Mouse (Mus musculus) MEL (cell line): ENCODE results near the gene Sult6b2. TPM values are rescaled to one million over a fixed set of nuclear protein-coding genes. Genes with fewer than 3 reads are reported as not detected.

ENCODE experiments used
- DNase-seq: peaks from one replicate; pipeline ENCODE4 v3.0.0; 2011; ENCODE audit warnings: low read depth, low spot score
- H3K27ac ChIP-seq: 2 replicates; pipeline ENCODE4 v1.5.1; 2012; ENCODE audit warnings: low read depth, mild to moderate bottlenecking, control low read depth, low read length, moderate library complexity; ENCODE audit not compliant: control insufficient read depth
- H3K27me3 ChIP-seq, 2 experiments: fragments of 150-350 bp in 1 of 2; sonication (generic) in 1 of 2; 2 replicates each; pipeline ENCODE4 v1.6.1; 2012; ENCODE audit warnings: low read length in 2 of 2, mild to moderate bottlenecking in 2 of 2, improper control_type of control experiment in 1 of 2, moderate library complexity in 1 of 2; ENCODE audit not compliant: insufficient read depth in 2 of 2, control insufficient read depth in 1 of 2
- H3K36me3 ChIP-seq, 2 experiments: 2 replicates each; pipeline ENCODE4 v1.6.1; 2012 to 2014; ENCODE audit warnings: low read length in 2 of 2, improper control_type of control experiment in 1 of 2, inconsistent platforms in 1 of 2, mild to moderate bottlenecking in 1 of 2; ENCODE audit not compliant: insufficient read depth in 2 of 2, control insufficient read depth in 1 of 2
- H3K4me1 ChIP-seq, 2 experiments: fragments of 150-350 bp in 1 of 2; sonication (generic) in 1 of 2; 2 replicates each; pipeline ENCODE4 v1.6.1; 2012; ENCODE audit warnings: low read length in 2 of 2, improper control_type of control experiment in 1 of 2, mild to moderate bottlenecking in 1 of 2; ENCODE audit not compliant: insufficient read depth in 2 of 2, control insufficient read depth in 1 of 2
- H3K4me3 ChIP-seq, 2 experiments: fragments of 150-350 bp in 1 of 2; sonication (generic) in 1 of 2; 2 replicates each; pipeline ENCODE4 v1.5.1; 2012; ENCODE audit warnings: low read depth in 2 of 2, low read length in 2 of 2, mild to moderate bottlenecking in 2 of 2, moderate library complexity in 2 of 2, control low read depth in 1 of 2, improper control_type of control experiment in 1 of 2; ENCODE audit not compliant: control insufficient read depth in 1 of 2, insufficient read depth in 1 of 2
- H3K79me2 ChIP-seq: 2 replicates; pipeline ENCODE4 v1.6.1; 2012; ENCODE audit warnings: mild to moderate bottlenecking, low read length, moderate library complexity; ENCODE audit not compliant: control insufficient read depth, poor library complexity, insufficient read depth
- H3K9ac ChIP-seq: 2 replicates; pipeline ENCODE4 v1.6.1; 2012; ENCODE audit warnings: low read depth, mild to moderate bottlenecking, control low read depth, low read length, moderate library complexity; ENCODE audit not compliant: control insufficient read depth, poor library complexity, severe bottlenecking
- H3K9me3 ChIP-seq: fragments of 150-350 bp; sonication (generic); replicated peaks from 2 replicates; pipeline ENCODE4 v1.6.1; 2012; ENCODE audit warnings: mild to moderate bottlenecking, low read length, improper control_type of control experiment, moderate library complexity; ENCODE audit not compliant: insufficient read depth
- CHD2 ChIP-seq: IDR thresholded peaks from 2 replicates; pipeline ENCODE4 v1.6.1; 2011; ENCODE audit warnings: low read length, improper control_type of control experiment
- CTCF ChIP-seq, 3 experiments: IDR thresholded peaks in 2 of 3; conservative IDR thresholded peaks in 1 of 3; 2 replicates each; pipeline ENCODE4 v1.5.1; 2011 to 2012; ENCODE audit warnings: low read length in 3 of 3, low read depth in 2 of 3, mild to moderate bottlenecking in 2 of 3, improper control_type of control experiment in 1 of 3, inconsistent platforms in 1 of 3, mixed read lengths in 1 of 3, moderate library complexity in 1 of 3; ENCODE audit not compliant: control insufficient read depth in 1 of 3, insufficient read depth in 1 of 3, poor library complexity in 1 of 3, severe bottlenecking in 1 of 3
- E2F4 ChIP-seq: IDR thresholded peaks from 2 replicates; pipeline ENCODE4 v1.6.1; 2011; ENCODE audit warnings: low read depth, low read length, improper control_type of control experiment, borderline replicate concordance
- EP300 ChIP-seq, 2 experiments: IDR thresholded peaks; 2 replicates each; pipeline ENCODE4 v1.6.1; 2011; ENCODE audit warnings: improper control_type of control experiment in 2 of 2, low read length in 2 of 2, low read depth in 1 of 2, mild to moderate bottlenecking in 1 of 2
- ETS1 ChIP-seq: IDR thresholded peaks from 2 replicates; pipeline ENCODE4 v1.6.1; 2012; ENCODE audit warnings: low read depth, mild to moderate bottlenecking, inconsistent platforms, low read length, improper control_type of control experiment, moderate library complexity
- GATA1 ChIP-seq: IDR thresholded peaks from 2 replicates; pipeline ENCODE4 v1.6.1; 2011; ENCODE audit warnings: low read depth, low read length, improper control_type of control experiment
- HCFC1 ChIP-seq: IDR thresholded peaks from 2 replicates; pipeline ENCODE4 v1.6.1; 2012; ENCODE audit warnings: low read depth, mild to moderate bottlenecking, inconsistent platforms, low read length, improper control_type of control experiment, moderate library complexity
- JUND ChIP-seq: IDR thresholded peaks from 2 replicates; pipeline ENCODE4 v1.6.1; 2011; ENCODE audit warnings: low read depth, mild to moderate bottlenecking, improper control_type of control experiment, low read length
- MAFK ChIP-seq: IDR thresholded peaks from 2 replicates; pipeline ENCODE4 v1.6.1; 2011; ENCODE audit warnings: low read depth, mild to moderate bottlenecking, low read length, improper control_type of control experiment, borderline replicate concordance
- MAX ChIP-seq: IDR thresholded peaks from 2 replicates; pipeline ENCODE4 v1.6.1; 2011; ENCODE audit warnings: low read length, improper control_type of control experiment
- MAZ ChIP-seq: IDR thresholded peaks from 2 replicates; pipeline ENCODE4 v1.6.1; 2012; ENCODE audit warnings: low read depth, mild to moderate bottlenecking, inconsistent platforms, low read length, improper control_type of control experiment
- MEF2A ChIP-seq: IDR thresholded peaks from 2 replicates; pipeline ENCODE4 v1.6.1; 2014; ENCODE audit warnings: low read depth, mild to moderate bottlenecking, inconsistent platforms, low read length, improper control_type of control experiment; ENCODE audit not compliant: poor library complexity, insufficient replicate concordance, severe bottlenecking; ENCODE audit errors: extremely low read depth
- MYB ChIP-seq: IDR thresholded peaks from 2 replicates; pipeline ENCODE4 v1.6.1; 2011; ENCODE audit warnings: mild to moderate bottlenecking, low read depth, low read length, improper control_type of control experiment
- MYC ChIP-seq: IDR thresholded peaks from 2 replicates; pipeline ENCODE4 v1.6.1; 2011; ENCODE audit warnings: low read depth, mild to moderate bottlenecking, low read length, improper control_type of control experiment, moderate library complexity
- NELFE ChIP-seq: IDR thresholded peaks from 2 replicates; pipeline ENCODE4 v1.6.1; 2011; ENCODE audit warnings: low read depth, low read length, improper control_type of control experiment
- POLR2A ChIP-seq, 2 experiments: IDR thresholded peaks; 2 replicates each; pipeline ENCODE4 v1.6.1; 2011 to 2012; ENCODE audit warnings: low read length in 2 of 2, mild to moderate bottlenecking in 2 of 2, control low read depth in 1 of 2, improper control_type of control experiment in 1 of 2, low read depth in 1 of 2, moderate library complexity in 1 of 2; ENCODE audit not compliant: control insufficient read depth in 1 of 2, insufficient read depth in 1 of 2, poor library complexity in 1 of 2
- POLR2AphosphoS2 ChIP-seq: IDR thresholded peaks from 2 replicates; pipeline ENCODE4 v1.6.1; 2011; ENCODE audit warnings: low read length, improper control_type of control experiment
- POLR2AphosphoS5 ChIP-seq: IDR thresholded peaks from 2 replicates; pipeline ENCODE4 v1.6.1; 2012; ENCODE audit warnings: low read depth, borderline replicate concordance, mild to moderate bottlenecking, inconsistent platforms, low read length, moderate library complexity, mixed read lengths
- RAD21 ChIP-seq: IDR thresholded peaks from 2 replicates; pipeline ENCODE4 v1.6.1; 2011; ENCODE audit warnings: mild to moderate bottlenecking, low read depth, low read length, improper control_type of control experiment
- RCOR1 ChIP-seq: IDR thresholded peaks from 2 replicates; pipeline ENCODE4 v1.6.1; 2012; ENCODE audit warnings: low read depth, mild to moderate bottlenecking, inconsistent platforms, low read length, improper control_type of control experiment
- SMC3 ChIP-seq: IDR thresholded peaks from 2 replicates; pipeline ENCODE4 v1.6.1; 2011; ENCODE audit warnings: low read depth, low read length, improper control_type of control experiment
- TAL1 ChIP-seq: IDR thresholded peaks from 2 replicates; pipeline ENCODE4 v1.6.1; 2012; ENCODE audit warnings: mild to moderate bottlenecking, inconsistent platforms, low read length, moderate library complexity, mixed read lengths
- USF2 ChIP-seq, 2 experiments: IDR thresholded peaks; 2 replicates each; pipeline ENCODE4 v1.6.1; 2011 to 2012; ENCODE audit warnings: improper control_type of control experiment in 2 of 2, low read length in 2 of 2, borderline replicate concordance in 1 of 2, inconsistent platforms in 1 of 2, low read depth in 1 of 2, mild to moderate bottlenecking in 1 of 2; ENCODE audit not compliant: insufficient read depth in 1 of 2
- ZKSCAN1 ChIP-seq: IDR thresholded peaks from 2 replicates; pipeline ENCODE4 v1.6.1; 2012; ENCODE audit warnings: low read depth, mild to moderate bottlenecking, inconsistent platforms, low read length, improper control_type of control experiment, moderate library complexity
- ZNF384 ChIP-seq: IDR thresholded peaks from 2 replicates; pipeline ENCODE4 v1.6.1; 2012; ENCODE audit warnings: low read depth, mild to moderate bottlenecking, inconsistent platforms, low read length, improper control_type of control experiment
- polyA plus RNA-seq, 2 experiments: library from polyadenylated mRNA; stranded (reverse) in 1 of 2; unstranded in 1 of 2; fragments of >175 nt in 1 of 2; fragments of >200 nt in 1 of 2; gene quantifications; 2 replicates each; pipeline versions ENCODE4 v1.2.1 to v1.2.4; 2012; ENCODE audit warnings: low replicate concordance in 2 of 2, low read depth in 1 of 2; ENCODE audit not compliant: insufficient read length in 2 of 2, insufficient read depth in 1 of 2, missing spikeins in 1 of 2
- total RNA-seq: library from RNA; depleted of rRNA; stranded (reverse); fragments of 300-350 nt; gene quantifications from 2 replicates; pipeline ENCODE4 v1.2.3, GENCODE M21; 2012

Sult6b2 gene
- total and polyA plus RNA-seq, 3 experiments, result 0.07 TPM; not detected in 2

DNA sequence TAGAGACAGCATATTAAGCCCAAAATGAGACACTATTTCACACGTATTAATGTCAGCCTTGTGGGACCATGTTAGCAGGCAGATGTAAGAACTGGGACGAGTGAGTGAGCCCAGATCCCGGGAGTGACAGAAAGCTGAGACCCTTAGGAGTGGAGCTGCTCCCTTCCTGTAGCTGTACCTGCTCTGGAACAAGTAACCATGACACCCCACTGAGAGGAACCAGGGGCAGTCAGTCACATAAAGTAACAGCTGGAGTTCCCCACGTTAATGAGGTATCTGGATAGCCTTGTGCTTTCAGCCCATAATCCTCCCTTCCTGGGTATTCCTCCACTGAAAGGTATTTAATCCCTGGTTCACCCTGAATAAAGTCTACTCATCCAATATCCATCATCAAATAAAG lies 61.1 kb downstream of the Sult6b2 start:
- H3K79me2 ChIP-seq, result no peaks in the 10 kb centered on the region
- no peak overlapping the region for H3K9ac ChIP-seq
- peaks cover 0 to 12% of the 10 kb centered on the region in 2 experiments; a peak in 2 of 4 replicates for H3K36me3 ChIP-seq
- H3K27me3 ChIP-seq, result 0 out of 4 replicates have a peak, but pooled peaks cover 0 to 3% of the 10 kb centered on the region in 2 experiments
- H3K27ac ChIP-seq, result no peak overlapping the region
- peaks cover 7 to 8% of the 10 kb centered on the region in 2 experiments; a peak in 3 of 4 replicates for H3K4me1 ChIP-seq
- DNase-seq, result no peak
- TF ChIP-seq RAD21 (no peak), MAX (no peak), USF2 (IDR thresholded peaks at IDR 0.05; ENCODE audit: borderline replicate concordance in 1 of 2, insufficient read depth in 1 of 2, low read depth in 1 of 2, low read length in 2 of 2) (no peak), MYB (no peak), ZNF384 (no peak), TAL1 (no peak), MAFK (no peak), MEF2A (no peak), POLR2A (IDR thresholded peaks at IDR 0.05; ENCODE audit: control insufficient read depth in 1 of 2, insufficient read depth in 1 of 2, low read depth in 1 of 2, low read length in 2 of 2, poor library complexity in 1 of 2) (no peak)
- TF ChIP-seq, all 39 proteins: peak for 0
- Histone ChIP-seq H3K4me3 (no peak overlapping the region), H3K9me3 (no peaks in the 10 kb centered on the region)

GRCm38 (mm10) chr6:142741763-142742162 lies 62.5 kb downstream of the Sult6b2 start:
- no peaks in the 10 kb centered on the region for H3K9me3 ChIP-seq
- no peak overlapping the region for H3K27ac ChIP-seq
- H3K27me3 ChIP-seq, result peaks cover 1 to 3% of the 10 kb centered on the region in 2 experiments; a peak in 1 of 4 replicates
- no peaks in the 10 kb centered on the region for H3K36me3 ChIP-seq
- no peak overlapping the region for H3K9ac ChIP-seq
- H3K4me1 ChIP-seq, result peaks cover 0 to 2% of the 10 kb centered on the region in 2 experiments; a peak in 2 of 4 replicates
- H3K79me2 ChIP-seq, result no peaks in the 10 kb centered on the region
- no peak overlapping the region for H3K4me3 ChIP-seq
- DNase-seq, result no peak
- TF ChIP-seq EP300 (IDR thresholded peaks at IDR 0.05; ENCODE audit: low read depth in 1 of 2, low read length in 2 of 2) (no peak), GATA1 (no peak), SMC3 (no peak), MAZ (no peak), RAD21 (no peak), RCOR1 (no peak), POLR2AphosphoS5 (no peak), CHD2 (no peak), MYB (no peak), HCFC1 (no peak), USF2 (IDR thresholded peaks at IDR 0.05; ENCODE audit: borderline replicate concordance in 1 of 2, insufficient read depth in 1 of 2, low read depth in 1 of 2, low read length in 2 of 2) (no peak), CTCF (IDR thresholded peaks at IDR 0.05 in 2 of 3, conservative IDR thresholded peaks at IDR 0.05 in 1 of 3; ENCODE audit: control insufficient read depth in 1 of 3, insufficient read depth in 1 of 3, low read depth in 2 of 3, low read length in 3 of 3, poor library complexity in 1 of 3, severe bottlenecking in 1 of 3) (no peak), POLR2AphosphoS2 (no peak), ETS1 (no peak), ZKSCAN1 (no peak), E2F4 (no peak), NELFE (no peak), POLR2A (IDR thresholded peaks at IDR 0.05; ENCODE audit: control insufficient read depth in 1 of 2, insufficient read depth in 1 of 2, low read depth in 1 of 2, low read length in 2 of 2, poor library complexity in 1 of 2) (no peak), JUND (no peak), MYC (no peak)
